Mouse (Mus musculus) lung, postnatal 4 days (tissue): ENCODE data around the gene Stfa2l1.
"Not testable (repeated sequence)": the region's sequence is repeated elsewhere in the genome, so short reads cannot be mapped to it uniquely, and the experiment has no call there.

ENCODE experiments used
- DNase-seq, 2 experiments: peaks; one replicate each; pipeline ENCODE4 v3.0.0; 2021

Gene Stfa2l1

DNA sequence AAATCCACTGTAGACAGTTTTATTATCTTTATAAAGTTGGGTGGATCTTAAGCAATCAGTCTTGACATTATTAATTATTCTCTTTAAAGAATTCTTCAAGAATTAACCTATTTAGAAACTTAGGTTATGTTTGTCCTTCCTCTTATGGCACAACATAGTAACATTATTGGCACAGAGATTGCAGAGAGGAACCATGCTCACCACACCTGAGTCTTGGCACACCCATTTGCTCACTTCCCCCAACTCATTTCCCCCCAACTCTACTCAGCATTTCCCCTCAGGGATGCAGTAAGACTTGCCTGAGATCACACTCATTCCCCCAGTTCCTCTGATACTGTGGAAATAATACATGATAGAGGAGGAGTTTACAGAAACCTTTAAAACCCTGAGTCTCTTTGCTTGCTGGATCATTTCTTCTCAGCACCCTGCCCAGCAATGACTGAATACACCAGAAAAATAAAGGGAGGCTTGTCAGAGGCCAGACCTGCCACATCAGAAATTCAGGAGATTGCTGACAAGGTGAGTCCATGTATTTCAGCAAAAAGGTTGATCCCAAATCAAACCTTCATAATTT, at the start of gene Stfa2l1:
Gene Stfa2l1, plus strand, starts transcription at position 410 of the 574 bp plus-strand sequence.
- DNase-seq: no peak

DNA sequence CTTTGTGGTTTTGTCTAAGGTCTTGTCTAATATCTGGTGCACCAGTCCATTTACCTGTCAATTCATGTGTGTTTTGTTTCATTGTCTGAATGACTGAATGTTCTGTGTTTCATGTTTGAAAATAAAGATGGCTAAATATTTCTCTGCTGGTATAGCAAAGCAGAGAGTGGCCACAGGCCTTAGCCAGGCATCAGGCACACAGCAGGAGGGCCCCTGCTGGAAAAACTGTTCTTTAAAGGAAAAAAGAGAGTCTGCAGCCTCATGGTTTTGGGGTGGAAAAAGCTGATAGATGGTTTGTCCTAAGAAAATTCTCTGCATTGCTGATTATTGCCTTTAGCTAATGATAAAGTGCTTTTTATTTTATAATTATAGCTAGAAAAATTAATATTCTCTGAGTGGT, 45.1 kb upstream of the Stfa2l1 start:
- DNase-seq: not testable (repeated sequence)

DNA sequence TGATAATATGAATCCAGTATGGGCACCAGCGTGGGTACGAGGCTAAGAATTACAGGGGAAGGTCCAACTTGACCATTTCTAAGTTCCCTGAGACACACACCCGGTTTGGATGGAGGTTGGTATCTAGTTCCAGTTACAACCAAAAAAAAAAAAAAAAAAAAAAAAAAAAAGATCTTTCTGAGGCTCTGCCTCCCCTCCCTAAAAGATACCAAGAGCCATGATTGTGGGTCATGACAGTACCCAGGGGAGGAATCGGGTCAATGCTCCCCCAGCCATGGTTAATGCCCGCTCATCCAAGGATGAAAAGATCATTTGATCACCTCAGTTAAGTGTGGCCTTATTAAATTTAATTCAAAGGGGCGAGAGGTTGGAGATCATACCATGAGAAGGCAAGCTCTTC, 40.9 kb upstream of the Stfa2l1 start:
- not testable (repeated sequence) for DNase-seq

DNA sequence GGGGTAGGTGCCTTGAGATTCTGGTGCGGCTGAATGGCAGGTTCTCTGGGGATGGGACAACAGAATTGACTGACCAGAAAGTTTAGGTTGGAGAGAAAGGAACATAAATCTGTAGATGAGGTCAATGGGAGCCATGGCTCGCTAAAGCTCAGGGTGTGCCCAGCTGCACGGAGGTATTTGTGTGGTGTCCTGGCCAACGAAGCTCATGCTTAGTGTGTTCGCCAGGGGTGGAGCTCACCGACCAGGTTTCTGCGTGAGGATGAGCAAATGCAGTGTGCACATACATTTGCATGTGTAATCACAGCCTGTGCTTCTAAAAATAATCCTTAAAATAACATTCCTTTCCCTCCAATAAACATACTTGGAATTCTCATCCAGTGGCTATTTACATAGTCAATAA, 28.5 kb upstream of the Stfa2l1 start:
- DNase-seq: no peak

DNA sequence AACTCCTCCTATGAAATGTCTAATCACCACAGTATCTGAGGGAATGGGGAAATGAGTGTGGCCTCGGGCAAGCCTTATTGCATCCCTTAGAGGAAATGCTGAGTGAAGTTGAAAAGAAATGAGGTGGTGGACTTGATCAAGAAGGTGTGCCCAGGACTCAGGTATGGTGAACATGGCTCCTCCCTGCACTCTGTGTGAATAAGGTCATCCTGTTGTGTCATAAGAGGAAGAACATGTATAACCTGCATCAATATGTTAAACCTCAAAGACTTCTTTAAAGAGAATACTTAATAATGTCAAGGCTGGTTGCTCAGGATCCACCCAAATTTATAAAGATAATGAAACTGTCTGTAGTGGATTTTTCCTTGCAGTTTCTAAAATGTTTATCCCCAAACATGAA, 25.5 kb upstream of the Stfa2l1 start, which contains the start of gene Csta1:
Gene Csta1, minus strand, starts transcription at position 101 of the 400 bp plus-strand sequence.
- no peak for DNase-seq

DNA sequence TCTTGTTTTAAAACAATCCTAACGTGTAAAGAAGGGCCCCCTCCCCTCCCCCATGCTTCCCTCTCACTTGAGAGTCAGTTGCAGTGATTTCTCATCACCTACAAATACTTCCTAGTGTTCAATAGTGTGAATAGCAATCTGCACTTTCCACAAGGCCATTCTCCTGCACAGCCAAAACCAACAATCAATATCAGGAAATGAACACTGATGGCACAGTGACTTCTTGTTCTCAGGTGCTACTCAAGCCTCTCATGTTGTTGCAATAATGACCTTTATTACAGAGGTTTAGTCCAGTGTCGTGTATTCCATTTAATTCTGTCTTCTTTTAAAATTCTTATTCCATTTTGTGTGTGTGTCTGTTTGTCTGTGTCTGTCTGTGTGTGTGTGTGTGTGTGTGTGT, 18.4 kb upstream of the Stfa2l1 start:
- DNase-seq: no peak

DNA sequence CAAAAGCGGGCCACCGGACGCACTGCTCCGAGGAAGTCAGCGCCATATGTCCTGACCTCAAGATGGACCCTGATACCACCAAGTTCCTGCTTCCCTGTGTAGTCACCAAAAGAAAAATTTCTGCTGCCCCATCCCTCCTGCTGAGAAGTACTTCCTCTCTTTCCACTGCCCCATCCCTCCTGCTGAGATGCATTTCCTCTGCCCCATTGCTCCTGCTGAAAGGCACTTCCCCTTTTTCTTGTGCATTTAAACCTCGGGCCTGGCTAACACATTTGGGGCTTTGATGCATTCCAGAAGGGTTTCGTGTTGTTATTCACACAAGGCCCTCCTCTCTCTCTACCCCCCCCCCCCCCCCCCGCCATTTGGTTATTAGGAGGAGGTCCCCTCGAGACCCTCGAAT, 11.2 kb downstream of the Stfa2l1 start:
- DNase-seq: not testable (repeated sequence)

DNA sequence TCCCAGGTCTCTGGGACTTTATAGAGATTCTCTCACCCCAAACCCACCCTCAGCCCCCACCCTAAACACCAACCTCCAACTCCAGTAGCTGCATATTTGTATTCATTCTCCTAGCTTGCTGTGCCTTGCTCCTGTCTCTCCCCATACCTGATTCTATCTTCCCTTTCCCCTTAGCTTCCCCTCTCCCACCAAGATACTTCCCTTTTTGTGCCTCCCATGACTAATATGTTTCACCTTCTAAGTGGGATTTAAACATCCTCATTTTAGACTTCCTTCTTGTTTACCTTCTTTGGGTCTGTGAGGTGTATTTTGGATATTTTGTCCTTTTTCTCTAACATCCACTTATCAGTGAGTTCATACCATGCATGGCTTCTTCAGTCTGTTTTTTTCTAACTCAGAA, 19.5 kb downstream of the Stfa2l1 start:
- no peak for DNase-seq

DNA sequence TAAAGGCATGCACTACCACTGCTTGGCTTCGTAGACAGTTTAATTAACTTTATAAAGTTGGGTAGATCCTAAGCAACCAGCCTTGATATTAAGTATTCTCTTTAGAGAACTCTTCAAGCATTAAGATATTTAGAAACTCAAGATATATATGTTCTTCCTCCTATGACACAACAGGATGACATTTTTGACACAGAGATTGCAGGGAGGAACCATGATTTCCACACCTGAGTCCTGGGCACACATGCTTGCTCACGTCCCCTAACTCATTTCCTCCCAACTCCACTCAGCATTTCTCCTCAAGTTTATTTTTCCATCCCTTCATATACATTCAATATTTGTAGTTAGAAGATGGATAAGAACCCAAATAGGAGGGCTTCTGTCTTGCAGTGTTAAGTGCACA, 23.3 kb downstream of the Stfa2l1 start:
- DNase-seq: no peak

DNA sequence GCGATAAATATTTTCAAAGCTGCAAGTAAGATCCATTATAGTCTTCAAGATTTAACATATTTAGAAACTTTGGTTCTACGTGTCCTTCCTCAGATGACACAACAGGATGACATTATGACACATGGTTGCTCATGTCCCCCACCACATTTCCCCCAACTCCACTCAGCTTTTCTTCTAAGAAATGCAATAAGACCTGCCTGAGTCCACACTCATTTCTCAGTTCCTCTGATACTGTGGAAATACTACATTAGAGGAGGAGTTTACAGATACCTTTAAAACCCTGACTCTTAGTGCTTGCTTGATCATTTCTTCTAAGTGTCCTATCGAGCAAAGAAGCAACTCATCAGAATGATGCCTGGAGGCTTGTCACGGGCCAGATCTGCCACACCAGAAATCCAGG, 27.3 kb downstream of the Stfa2l1 start, which contains the start of gene Gm5483:
Gene Gm5483, plus strand, starts transcription at position 301 of the 400 bp plus-strand sequence.
- not testable (repeated sequence) for DNase-seq

DNA sequence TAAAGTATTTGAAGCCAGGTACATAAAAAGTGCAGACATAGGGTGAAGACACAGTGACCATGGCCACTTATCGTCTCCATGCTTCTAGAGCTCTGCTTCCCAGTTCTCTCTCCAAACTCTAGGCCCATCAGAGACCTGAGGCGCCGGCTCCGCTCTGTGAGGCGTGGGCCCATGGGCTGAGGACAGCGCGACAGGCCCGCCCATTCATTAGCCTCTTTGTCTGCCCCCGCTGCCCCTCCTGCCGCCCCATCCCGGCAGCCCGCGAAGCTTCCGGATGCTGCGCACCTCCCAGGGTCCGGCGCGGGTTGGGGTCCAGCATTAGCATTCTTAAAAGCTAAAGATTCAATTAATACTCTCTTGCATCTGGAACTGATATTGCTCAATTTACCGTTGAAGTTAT, 42.6 kb downstream of the Stfa2l1 start:
- no peak for DNase-seq

DNA sequence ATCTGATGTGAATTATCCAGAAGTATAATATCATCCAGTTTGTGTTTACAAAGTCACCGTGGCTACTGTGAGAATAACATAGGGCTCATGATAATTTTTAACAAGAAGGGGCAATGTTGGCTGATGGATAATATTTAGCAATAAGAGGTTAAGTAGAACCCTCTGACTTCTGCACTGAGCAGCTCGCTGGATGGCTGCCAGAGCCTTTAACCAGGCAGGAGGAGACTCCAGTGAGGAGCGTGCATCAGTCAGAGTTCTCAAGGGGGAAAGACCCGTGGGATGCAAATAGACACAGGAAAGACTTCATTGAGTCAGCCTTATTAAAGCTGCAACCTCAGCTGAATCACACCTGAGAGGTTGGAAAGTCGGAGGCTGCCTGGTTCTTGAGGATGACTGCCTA, 47.2 kb downstream of the Stfa2l1 start:
- no peak for DNase-seq

DNA sequence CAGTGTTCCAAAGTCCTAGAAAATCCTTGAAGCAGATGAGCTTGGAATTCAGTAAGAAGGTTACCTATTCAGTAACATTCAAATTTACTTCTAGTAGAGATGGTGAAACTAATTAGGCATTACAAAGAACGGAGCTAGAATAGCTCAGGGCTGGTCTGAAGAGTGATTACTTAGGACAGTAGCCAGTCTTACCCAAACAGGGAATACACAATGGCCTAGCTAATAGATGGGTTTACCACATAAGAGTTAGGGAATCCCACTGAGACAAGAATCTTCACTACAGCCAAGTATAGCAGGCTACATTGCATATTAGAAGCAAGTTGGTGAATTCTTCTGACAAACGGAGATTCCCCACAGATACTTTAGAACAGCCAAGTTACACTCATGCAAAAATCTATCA, 49.1 kb downstream of the Stfa2l1 start:
- not testable (repeated sequence) for DNase-seq

DNA sequence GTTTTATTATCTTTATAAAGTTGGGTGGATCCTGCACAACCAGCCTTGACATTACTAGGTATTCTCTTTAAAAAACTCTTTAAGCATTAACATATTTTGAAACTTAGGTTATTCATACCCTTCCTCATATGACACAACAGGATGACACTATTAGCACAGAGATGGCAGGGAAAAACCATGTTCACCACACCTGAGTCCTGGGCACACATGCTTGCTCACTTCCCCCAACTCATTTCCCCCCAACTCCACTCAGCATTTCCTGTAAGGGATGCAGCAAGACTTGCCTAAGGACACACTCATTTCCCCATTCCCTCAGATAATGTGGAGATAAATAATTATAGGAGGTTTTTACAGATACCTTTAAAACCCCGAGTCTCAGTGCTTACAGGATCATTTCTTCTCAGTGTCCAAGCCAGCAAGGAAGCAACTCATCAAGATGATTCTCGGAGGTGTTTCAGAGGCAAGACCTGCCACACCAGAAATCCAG, 53.4 kb downstream of the Stfa2l1 start, which contains the start of gene Gm5416:
Gene Gm5416, plus strand, starts transcription at position 437 of the 487 bp plus-strand sequence.
- no peak for DNase-seq
